Comparison of ENCODE assay signal across 9 mouse cellular contexts in genomic region chrX:136975397-136975796, GRCm38 (mm10). TPM values are rescaled to one million over a fixed set of nuclear protein-coding genes. Genes with fewer than 3 reads are reported as not detected.
DNase-seq lines count a peak whose midpoint lies in the region; ATAC-seq and TF ChIP-seq lines count a peak whose summit lies in the region.
"Not testable (repeated sequence)": the region's sequence is repeated elsewhere in the genome, so short reads cannot be mapped to it uniquely, and the experiment has no call there.
"Had no signal": no experiment of that assay in that cellular context is flagged by ENCODE, and none has a peak within 500 bp of the region (broad histone marks: within the 10 kb centered on the region; RNA-seq: fewer than 3 reads in every experiment).

Tmsb15b2 (minus strand) TSS chrX:136975497.

- not testable (repeated sequence) for H3K27me3 ChIP-seq in forebrain, embryonic 14.5 days (replicated peaks; ENCODE audit: control insufficient read depth, insufficient read depth, low read length); hindbrain, embryonic 11.5 days (ENCODE audit: control insufficient read depth, insufficient read depth, low read length); kidney, embryonic 16.5 days (ENCODE audit: insufficient read depth, low read length); limb, embryonic 10.5 days (ENCODE audit: low read depth, poor library complexity, severe bottlenecking); lung, embryonic 15.5 days; neural tube, embryonic 15.5 days (replicated peaks)

- ATAC-seq in CD4-positive, CD25-positive, alpha-beta regulatory T cell, adult 4 months; forebrain, embryonic 14.5 days; hindbrain, embryonic 11.5 days (ENCODE audit: low FRiP score); kidney, embryonic 16.5 days (ENCODE audit: low FRiP score, low TSS enrichment); lung, embryonic 15.5 days (ENCODE audit: borderline replicate concordance, extremely low read depth, low FRiP score, low TSS enrichment); neural tube, embryonic 15.5 days (ENCODE audit: low FRiP score): not testable (repeated sequence)

- H3K4me1 ChIP-seq in forebrain, embryonic 14.5 days (ENCODE audit: control insufficient read depth, insufficient read depth, low read length); hindbrain, embryonic 11.5 days (replicated peaks; ENCODE audit: control insufficient read depth, insufficient read depth, low read length); kidney, embryonic 16.5 days (ENCODE audit: insufficient read depth, low read length); limb, embryonic 10.5 days; lung, embryonic 15.5 days; neural tube, embryonic 15.5 days: not testable (repeated sequence)

- H3K9me3 ChIP-seq in forebrain, embryonic 14.5 days (replicated peaks; ENCODE audit: control insufficient read depth, low read length); hindbrain, embryonic 11.5 days (ENCODE audit: control insufficient read depth, low read length); kidney, embryonic 16.5 days (ENCODE audit: low read length); limb, embryonic 10.5 days (replicated peaks); lung, embryonic 15.5 days; neural tube, embryonic 15.5 days (replicated peaks): not testable (repeated sequence)

- H3K4me2 ChIP-seq in forebrain, embryonic 14.5 days (ENCODE audit: low read length) = peak within 1 kb of the TSS; percentile 48
- H3K4me2 ChIP-seq in hindbrain, embryonic 11.5 days (replicated peaks; ENCODE audit: low read depth, low read length) = peak within 1 kb of the TSS; percentile 49
- H3K4me2 ChIP-seq in kidney, embryonic 16.5 days (replicated peaks; ENCODE audit: low read depth, low read length) = peak within 1 kb of the TSS; percentile 60
- H3K4me2 ChIP-seq in lung, embryonic 15.5 days = peak within 1 kb of the TSS; percentile 54
- H3K4me2 ChIP-seq in neural tube, embryonic 15.5 days = peak within 1 kb of the TSS; percentile 59

- H3K36me3 ChIP-seq in forebrain, embryonic 14.5 days (ENCODE audit: control insufficient read depth, insufficient read depth, low read length); hindbrain, embryonic 11.5 days (ENCODE audit: control insufficient read depth, insufficient read depth, low read length); kidney, embryonic 16.5 days (ENCODE audit: insufficient read depth, low read length); limb, embryonic 10.5 days; lung, embryonic 15.5 days; neural tube, embryonic 15.5 days: not testable (repeated sequence)

- TF ChIP-seq POLR2A in brain, embryonic 14.5 days (IDR thresholded peaks at IDR 0.05; ENCODE audit: borderline replicate concordance, extremely low read depth, insufficient read depth, insufficient read length, poor library complexity, severe bottlenecking) = not testable (repeated sequence)

- DNase-seq in brain, embryonic 14.5 days (ENCODE audit: low read depth); forebrain, embryonic 14.5 days (ENCODE audit: low spot score); hindbrain, embryonic 11.5 days (ENCODE audit: low spot score); limb, embryonic 10.5 days (ENCODE audit: low spot score): not testable (repeated sequence)

- WGBS in forebrain, embryonic 14.5 days = 87% methylated on average over 6 of the region's 6 CpGs
- WGBS in hindbrain, embryonic 11.5 days = 86% methylated on average over 6 of the region's 6 CpGs
- 88% methylated on average over 6 of the region's 6 CpGs for WGBS in kidney, embryonic 16.5 days
- 89% methylated on average over 6 of the region's 6 CpGs for WGBS in limb, embryonic 10.5 days
- 81% methylated on average over 6 of the region's 6 CpGs for WGBS in lung, embryonic 15.5 days
- WGBS in neural tube, embryonic 15.5 days = 88% methylated on average over 6 of the region's 6 CpGs

- peak within 1 kb of the TSS; percentile 47; the same call in 1 of the 2 replicates for H3K9ac ChIP-seq in forebrain, embryonic 14.5 days (ENCODE audit: low read length)
- H3K9ac ChIP-seq in hindbrain, embryonic 11.5 days (ENCODE audit: low read depth, low read length); lung, embryonic 15.5 days: not testable (repeated sequence)
- H3K9ac ChIP-seq in kidney, embryonic 16.5 days (replicated peaks; ENCODE audit: low read length) = peak within 1 kb of the TSS; percentile 61
- H3K9ac ChIP-seq in neural tube, embryonic 15.5 days (replicated peaks) = peak within 1 kb of the TSS; percentile 48

- not testable (repeated sequence) for H3K27ac ChIP-seq in forebrain, embryonic 14.5 days (ENCODE audit: low read depth, low read length); hindbrain, embryonic 11.5 days (ENCODE audit: low read depth, low read length); kidney, embryonic 16.5 days (ENCODE audit: low read length); limb, embryonic 10.5 days; lung, embryonic 15.5 days; neural tube, embryonic 15.5 days (replicated peaks)

- peak within 1 kb of the TSS; percentile 35 for H3K4me3 ChIP-seq in forebrain, embryonic 14.5 days (ENCODE audit: low read depth, low read length)
- H3K4me3 ChIP-seq in hindbrain, embryonic 11.5 days (ENCODE audit: low read depth, low read length) = peak within 1 kb of the TSS; percentile 35
- peak within 1 kb of the TSS; percentile 47 for H3K4me3 ChIP-seq in kidney, embryonic 16.5 days (ENCODE audit: low read length)
- peak within 1 kb of the TSS; percentile 52 for H3K4me3 ChIP-seq in limb, embryonic 10.5 days
- H3K4me3 ChIP-seq in lung, embryonic 15.5 days = peak within 1 kb of the TSS; percentile 41
- peak within 1 kb of the TSS; percentile 48 for H3K4me3 ChIP-seq in neural tube, embryonic 15.5 days (replicated peaks)

- TF ChIP-seq CTCF in brain, embryonic 14.5 days (IDR thresholded peaks at IDR 0.05; ENCODE audit: borderline replicate concordance, extremely low read depth, insufficient read depth, insufficient read length) = not testable (repeated sequence)

RNA-seq across cellular contexts. Expression of gene Tmsb15b2, which starts in this region (rescaled TPM):
- 10 to 100 TPM; 12.5 to 78.4 TPM for polyA plus RNA-seq in CD4-positive, CD25-positive, alpha-beta regulatory T cell, adult 4 months (2017; shearing (Covaris generic))
- 38.7 and 46.3 TPM in 2 replicates for polyA plus RNA-seq in brain, embryonic 14.5 days (2012; rRNA removed)
- polyA plus RNA-seq in forebrain, embryonic 14.5 days (2014; fragmentation: Nextera tagmentation; extraction: Ambion mirVana) = 109 and 117 TPM in 2 replicates
- 68.8 and 68.9 TPM in 2 replicates for polyA plus RNA-seq in hindbrain, embryonic 11.5 days (2014; fragmentation: Nextera tagmentation; extraction: Ambion mirVana)
- 28.5 and 33.2 TPM in 2 replicates for polyA plus RNA-seq in kidney, embryonic 16.5 days (2015; fragmentation: Nextera tagmentation; extraction: Ambion mirVana)
- 25.1 and 49.5 TPM in 2 replicates for polyA plus RNA-seq in limb, embryonic 10.5 days (2016; fragmentation: Nextera tagmentation; extraction: Ambion mirVana)
- polyA plus RNA-seq in lung, embryonic 15.5 days (2015; fragmentation: Nextera tagmentation; extraction: Ambion mirVana) = 30.5 and 33.3 TPM in 2 replicates
- polyA plus RNA-seq in neural tube, embryonic 15.5 days (2015; fragmentation: Nextera tagmentation; extraction: Ambion mirVana) = 70.3 and 101 TPM in 2 replicates
- polyA plus RNA-seq: liver, adult 2 months had no signal
